14 mouse cellular contexts compared by ENCODE assay signal in the genomic region with DNA sequence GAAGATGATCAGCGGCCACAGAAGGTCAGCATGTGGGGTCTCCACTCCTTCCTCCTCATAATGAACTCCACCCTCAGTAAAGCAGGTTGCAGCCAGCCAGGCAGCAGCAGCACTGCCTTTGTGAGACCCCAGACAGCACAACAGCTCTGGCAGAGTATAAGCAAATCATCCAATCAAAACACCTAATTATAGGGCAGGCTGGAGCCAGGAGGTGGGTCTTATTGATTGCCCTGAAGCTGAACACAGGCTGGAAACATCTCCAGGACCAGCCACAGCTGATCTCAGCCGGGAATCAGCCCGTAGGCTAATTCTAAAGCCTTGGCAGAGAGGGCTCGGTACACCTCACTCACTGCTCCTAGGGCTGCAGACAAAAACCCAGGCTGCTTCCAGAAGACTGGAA.
DNase-seq lines count a peak whose midpoint lies in the region; ATAC-seq lines count a peak whose summit lies in the region.
"Had no signal": no experiment of that assay in that cellular context is flagged by ENCODE, and none has a peak within 500 bp of the region (broad histone marks: within the 10 kb centered on the region; RNA-seq: fewer than 3 reads in every experiment).

No protein-coding gene starts in this region.

- H3K9me3 ChIP-seq in liver, embryonic 12.5 days (replicated peaks): no peaks in the 10 kb centered on the region
- no peaks in the 10 kb centered on the region for H3K9me3 ChIP-seq in hindbrain, embryonic 10.5 days
- H3K9me3 ChIP-seq in midbrain, embryonic 12.5 days: no peaks in the 10 kb centered on the region
- H3K9me3 ChIP-seq: heart, embryonic 15.5 days; intestine, embryonic 15.5 days; liver, embryonic 15.5 days had no signal

- DNase-seq in liver: no peak
- peak; percentile 15 for DNase-seq in hindbrain, embryonic 10.5 days (ENCODE audit: low spot score)
- peak; percentile 62 for DNase-seq in retina, postnatal 1 day
- DNase-seq in gastrocnemius, postnatal 14 days: no peak
- no peak for DNase-seq in heart, adult 18-20 months
- no peak for DNase-seq in adrenal gland, postnatal 25 days
- DNase-seq: cerebellum, postnatal 14 days; gastrocnemius, adult 2 months; kidney, postnatal 36 days had no signal

- no peak overlapping the region for H3K27ac ChIP-seq in liver, embryonic 12.5 days
- H3K27ac ChIP-seq in hindbrain, embryonic 10.5 days: peak overlapping the region; percentile 53; the same call in 1 of the 2 replicates
- peak overlapping the region; percentile 58 for H3K27ac ChIP-seq in midbrain, embryonic 12.5 days (replicated peaks)
- H3K27ac ChIP-seq: gastrocnemius, adult 2 months; heart, embryonic 15.5 days; intestine, embryonic 15.5 days; liver, embryonic 15.5 days had no signal

- 0 out of 2 replicates have a peak overlapping the region, but pooled peaks have one; percentile 17 for H3K9ac ChIP-seq in liver, embryonic 12.5 days
- 0 out of 2 replicates have a peak overlapping the region, but pooled peaks have one; percentile 25 for H3K9ac ChIP-seq in midbrain, embryonic 12.5 days (replicated peaks)
- H3K9ac ChIP-seq: heart, embryonic 15.5 days; intestine, embryonic 15.5 days; liver, embryonic 15.5 days had no signal

- peaks cover 97% of the 10 kb centered on the region for H3K4me1 ChIP-seq in liver, embryonic 12.5 days
- H3K4me1 ChIP-seq in hindbrain, embryonic 10.5 days (replicated peaks): peaks cover 47% of the 10 kb centered on the region
- H3K4me1 ChIP-seq in midbrain, embryonic 12.5 days: peaks cover 30% of the 10 kb centered on the region
- H3K4me1 ChIP-seq: intestine, embryonic 15.5 days had no signal

- no peaks in the 10 kb centered on the region for H3K27me3 ChIP-seq in liver, embryonic 12.5 days (replicated peaks)
- H3K27me3 ChIP-seq in hindbrain, embryonic 10.5 days (ENCODE audit: insufficient read depth, poor library complexity, severe bottlenecking): no peaks in the 10 kb centered on the region
- H3K27me3 ChIP-seq in midbrain, embryonic 12.5 days: no peaks in the 10 kb centered on the region
- H3K27me3 ChIP-seq: heart, embryonic 15.5 days; intestine, embryonic 15.5 days; liver, embryonic 15.5 days had no signal

- no peak for ATAC-seq in liver, embryonic 12.5 days
- ATAC-seq in midbrain, embryonic 12.5 days (ENCODE audit: low FRiP score, low read depth): peak; percentile 75; the same call in 1 of the 2 replicates
- ATAC-seq: intestine, embryonic 15.5 days had no signal

- intact Hi-C loops in gastrocnemius, postnatal 14 days (cut with DNase I; ENCODE audit: low total_unique reads): no loop called here

- H3K4me3 ChIP-seq in liver, embryonic 12.5 days: no peak overlapping the region
- H3K4me3 ChIP-seq in hindbrain, embryonic 10.5 days: no peak overlapping the region
- H3K4me3 ChIP-seq in midbrain, embryonic 12.5 days: no peak overlapping the region
- H3K4me3 ChIP-seq: gastrocnemius, adult 2 months; heart, embryonic 15.5 days; intestine, embryonic 15.5 days; liver, embryonic 15.5 days had no signal

- H3K4me2 ChIP-seq in liver, embryonic 12.5 days: no peak overlapping the region
- H3K4me2 ChIP-seq in midbrain, embryonic 12.5 days (replicated peaks): no peak overlapping the region
- H3K4me2 ChIP-seq: heart, embryonic 15.5 days; intestine, embryonic 15.5 days; liver, embryonic 15.5 days had no signal

- 82% methylated on average over 4 of the region's 4 CpGs for WGBS in liver, embryonic 12.5 days (ENCODE audit: insufficient replicate concordance)
- 56% methylated on average over 4 of the region's 4 CpGs for WGBS in hindbrain, embryonic 10.5 days
- 53% methylated on average over 4 of the region's 4 CpGs for WGBS in midbrain, embryonic 12.5 days

- no peaks in the 10 kb centered on the region for H3K36me3 ChIP-seq in liver, embryonic 12.5 days
- H3K36me3 ChIP-seq in hindbrain, embryonic 10.5 days: no peaks in the 10 kb centered on the region
- H3K36me3 ChIP-seq in midbrain, embryonic 12.5 days: no peaks in the 10 kb centered on the region
- H3K36me3 ChIP-seq: heart, embryonic 15.5 days; intestine, embryonic 15.5 days; liver, embryonic 15.5 days had no signal

Comparison
In these comparisons a context has a peak if more than half of its experiments do, and no peak if none do; other contexts are left out.
1. DNase-seq: peak in hindbrain, embryonic 10.5 days (single experiment) and retina, postnatal 1 day (single experiment); none in liver (single experiment), gastrocnemius, postnatal 14 days (single experiment), heart, adult 18-20 months (0 of 2) and adrenal gland, postnatal 25 days (single experiment).